In genomic region chr10:75021138-75021537, GRCm38 (mm10) we compare ENCODE assay signal across 8 mouse cellular contexts. TPM values are rescaled to one million over a fixed set of nuclear protein-coding genes. Genes with fewer than 3 reads are reported as not detected.
DNase-seq lines count a peak whose midpoint lies in the region; ATAC-seq lines count a peak whose summit lies in the region.

No protein-coding gene starts in this region.

- H3K27ac ChIP-seq in intestine, embryonic 16.5 days (ENCODE audit: low read length), result no peak overlapping the region
- H3K27ac ChIP-seq in midbrain, embryonic 10.5 days (replicated peaks), result no peak overlapping the region

- no peak overlapping the region for H3K4me2 ChIP-seq in intestine, embryonic 16.5 days (ENCODE audit: low read depth, low read length)

- DNase-seq in ZHBTc4 (ENCODE audit: low read depth, low spot score), result peak; percentile 79
- DNase-seq in cerebellum, adult 18-20 months, result peak; percentile 81 to 87
- peak; percentile 73 for DNase-seq in forelimb bud, embryonic 11.5 days (ENCODE audit: low read depth, low spot score)
- DNase-seq in left cerebral cortex, postnatal 10 days (ENCODE audit: extremely low spot score in 1 of 2, low spot score in 2 of 2), result peak; percentile 61 to 74
- peak; percentile 70 for DNase-seq in midbrain, embryonic 10.5 days (ENCODE audit: low spot score)
- DNase-seq in skeletal muscle tissue, adult 2 months (ENCODE audit: low read depth, low spot score), result peak; percentile 21

- H3K36me3 ChIP-seq in intestine, embryonic 16.5 days (ENCODE audit: control insufficient read depth, insufficient read depth, low read length), result no peaks in the 10 kb centered on the region
- no peaks in the 10 kb centered on the region for H3K36me3 ChIP-seq in midbrain, embryonic 10.5 days

- 12% methylated on average over 6 of the region's 6 CpGs for WGBS in intestine, embryonic 16.5 days
- 25% methylated on average over 6 of the region's 6 CpGs for WGBS in midbrain, embryonic 10.5 days

- H3K27me3 ChIP-seq in intestine, embryonic 16.5 days (replicated peaks; ENCODE audit: control insufficient read depth, insufficient read depth, low read length), result no peaks in the 10 kb centered on the region
- H3K27me3 ChIP-seq in midbrain, embryonic 10.5 days (ENCODE audit: low read depth, poor library complexity, severe bottlenecking), result no peaks in the 10 kb centered on the region

- peak; percentile 74 for ATAC-seq in intestine, embryonic 16.5 days
- ATAC-seq in erythroblast, adult 5-6 weeks (replicated peaks; ENCODE audit: low FRiP score, poor library complexity, severe bottlenecking), result no peak; the same call in 1 of the 2 replicates

- H3K9ac ChIP-seq in intestine, embryonic 16.5 days (ENCODE audit: low read depth, low read length), result no peak overlapping the region

- intact Hi-C loops in left cerebral cortex, postnatal 10 days (cut with DNase I), result loop anchor here (2.0 kb wide), 1 partner anchor 82 kb away; no protein-coding TSS in a partner anchor

- H3K9me3 ChIP-seq in intestine, embryonic 16.5 days (ENCODE audit: control insufficient read depth, low read length), result no peaks in the 10 kb centered on the region
- H3K9me3 ChIP-seq in midbrain, embryonic 10.5 days (replicated peaks), result no peaks in the 10 kb centered on the region; the same call in 1 of the 2 replicates

- no peaks in the 10 kb centered on the region for H3K4me1 ChIP-seq in intestine, embryonic 16.5 days (ENCODE audit: control insufficient read depth, insufficient read depth, low read length)
- peaks cover 7% of the 10 kb centered on the region; the same call in 1 of the 2 replicates for H3K4me1 ChIP-seq in midbrain, embryonic 10.5 days

- H3K4me3 ChIP-seq in intestine, embryonic 16.5 days (ENCODE audit: low read length), result no peak overlapping the region
- H3K4me3 ChIP-seq in midbrain, embryonic 10.5 days, result no peak overlapping the region

RNA-seq across cellular contexts. Expression of gene Rsph14, which starts 11.2 kb away (rescaled TPM):
- polyA plus RNA-seq in intestine, embryonic 16.5 days (2015; fragmentation: Nextera tagmentation; extraction: Ambion mirVana), result not detected in 2 replicates
- total RNA-seq in left cerebral cortex, postnatal 10 days (2021), result under 1 TPM; 0.53 to 0.64 TPM
- polyA plus RNA-seq in midbrain, embryonic 10.5 days (2016; fragmentation: Nextera tagmentation; extraction: Ambion mirVana), result not detected in 2 replicates
- not detected in 2 replicates for total RNA-seq in erythroblast, adult 5-6 weeks (2015; ENCODE audit: low replicate concordance)
- not detected in 2 replicates for total RNA-seq in erythroblast, adult 5-6 weeks (2017; ENCODE audit: low replicate concordance)

RNA-seq across cellular contexts. Expression of gene Rab36, which starts 15.7 kb away (rescaled TPM):
- polyA plus RNA-seq in intestine, embryonic 16.5 days (2015; fragmentation: Nextera tagmentation; extraction: Ambion mirVana), result 5.2 and 5.5 TPM in 2 replicates
- total RNA-seq in left cerebral cortex, postnatal 10 days (2021), result 10 to 100 TPM; 39.1 to 41.8 TPM
- 9.9 and 10.4 TPM in 2 replicates for polyA plus RNA-seq in midbrain, embryonic 10.5 days (2016; fragmentation: Nextera tagmentation; extraction: Ambion mirVana)
- total RNA-seq in erythroblast, adult 5-6 weeks (2015; ENCODE audit: low replicate concordance), result 1.3 TPM in 1 of 2 replicates, not detected in the other
- 1.4 TPM in 1 of 2 replicates, not detected in the other for total RNA-seq in erythroblast, adult 5-6 weeks (2017; ENCODE audit: low replicate concordance)

RNA-seq across cellular contexts. Expression of gene Bcr, which starts 39.3 kb away (rescaled TPM):
- 18.5 and 20.1 TPM in 2 replicates for polyA plus RNA-seq in intestine, embryonic 16.5 days (2015; fragmentation: Nextera tagmentation; extraction: Ambion mirVana)
- 10 to 100 TPM; 73.1 to 76.3 TPM for total RNA-seq in left cerebral cortex, postnatal 10 days (2021)
- polyA plus RNA-seq in midbrain, embryonic 10.5 days (2016; fragmentation: Nextera tagmentation; extraction: Ambion mirVana), result 5.1 and 6.9 TPM in 2 replicates
- total RNA-seq in erythroblast, adult 5-6 weeks (2015; ENCODE audit: low replicate concordance), result 2.7 and 3.7 TPM in 2 replicates
- 2.3 and 4.9 TPM in 2 replicates for total RNA-seq in erythroblast, adult 5-6 weeks (2017; ENCODE audit: low replicate concordance)

RNA-seq across cellular contexts. Expression of gene Gnaz, which starts 54.2 kb away (rescaled TPM):
- polyA plus RNA-seq in intestine, embryonic 16.5 days (2015; fragmentation: Nextera tagmentation; extraction: Ambion mirVana), result 2.2 and 2.9 TPM in 2 replicates
- 100 to 1,000 TPM; 164 TPM for total RNA-seq in left cerebral cortex, postnatal 10 days (2021)
- polyA plus RNA-seq in midbrain, embryonic 10.5 days (2016; fragmentation: Nextera tagmentation; extraction: Ambion mirVana), result 7.6 and 10.9 TPM in 2 replicates
- 0.63 TPM in 1 of 2 replicates, not detected in the other for total RNA-seq in erythroblast, adult 5-6 weeks (2015; ENCODE audit: low replicate concordance)
- 0.51 and 0.70 TPM in 2 replicates for total RNA-seq in erythroblast, adult 5-6 weeks (2017; ENCODE audit: low replicate concordance)

Comparison
In these comparisons a context has a peak if more than half of its experiments do, and no peak if none do; other contexts are left out.
1. DNase-seq: peak in every context shown above with its lines; median percentile 84 in cerebellum, adult 18-20 months; 79 in ZHBTc4; 73 in forelimb bud, embryonic 11.5 days; 70 in midbrain, embryonic 10.5 days; 68 in left cerebral cortex, postnatal 10 days; 21 in skeletal muscle tissue, adult 2 months.
2. RNA of gene Rab36, which starts 15.7 kb away (total RNA-seq): 39.1 to 41.8 TPM in left cerebral cortex, postnatal 10 days; 1.3 to 1.4 TPM in erythroblast, adult 5-6 weeks; every median in the first group is over 10 times any median in the second.
3. RNA of gene Bcr, which starts 39.3 kb away (total RNA-seq): 73.1 to 76.3 TPM in left cerebral cortex, postnatal 10 days; 2.3 to 4.9 TPM in erythroblast, adult 5-6 weeks; every median in the first group is over 10 times any median in the second.